Mouse (Mus musculus) layer of hippocampus, postnatal 36 days (tissue): Measurements from ENCODE around the gene Zfp365. TPM values are rescaled to one million over a fixed set of nuclear protein-coding genes. Genes with fewer than 3 reads are reported as not detected.
A peak's percentile ranks its signal among the peaks of the same experiment; 100 is the strongest.

Source experiments
- DNase-seq, 2 experiments: peaks; one replicate each; pipeline ENCODE4 v3.0.0; 2022
- total RNA-seq, 2 experiments: library from RNA; stranded (reverse); gene quantifications; 2 replicates each; pipeline ENCODE4 v1.2.3; 2021

The Zfp365 gene
- 100 to 1,000 TPM; 240 to 247 TPM for total RNA-seq

DNA sequence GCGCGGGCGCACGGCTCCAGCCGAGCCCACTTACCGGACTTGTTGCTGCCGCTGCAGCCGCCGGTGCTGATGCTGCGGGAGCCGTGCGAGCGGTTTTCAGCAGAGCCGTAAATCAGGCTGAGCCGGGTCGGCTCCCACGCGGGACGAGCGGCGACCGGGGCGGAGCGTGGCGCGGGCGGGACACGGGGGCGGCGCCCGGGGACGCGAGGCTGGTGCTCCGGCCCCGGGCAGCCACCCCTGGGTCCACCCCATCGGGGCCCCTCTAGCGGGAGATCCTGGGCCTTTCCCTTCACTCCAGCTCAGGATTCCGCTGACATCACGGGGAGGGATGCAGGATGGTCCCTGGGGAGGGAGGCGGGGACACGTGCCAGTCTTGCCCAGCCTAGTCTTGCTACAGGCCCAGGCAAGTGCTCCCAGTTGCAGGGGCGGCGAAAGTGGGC is at the start of gene Zfp365:
Gene Zfp365 (minus strand): TSS at position 326 of the 440 bp plus-strand sequence.
- peak; percentile 82 to 85 for DNase-seq

DNA sequence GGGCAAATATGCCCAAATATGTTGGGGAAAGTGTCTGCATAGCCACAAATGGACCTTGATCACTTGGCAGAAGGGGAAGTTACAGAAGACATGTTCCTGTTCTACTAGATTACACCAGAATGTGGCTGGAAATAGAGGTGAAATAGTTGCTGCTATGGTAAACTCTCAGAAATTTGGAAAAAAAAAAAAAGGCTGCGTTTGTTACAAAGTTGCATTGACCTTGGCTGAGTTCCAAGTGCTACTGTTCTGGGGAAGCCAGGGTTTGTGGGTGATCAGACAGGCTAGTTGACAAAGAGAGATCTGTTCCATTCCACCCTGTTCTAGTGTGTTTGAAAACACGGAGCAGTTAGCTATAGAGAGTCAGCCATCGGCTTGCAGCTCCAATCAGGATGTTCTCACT is 47.5 kb upstream of the Zfp365 start:
- DNase-seq = no peak

- no peak for DNase-seq
Measured at GRCm38 (mm10) chr10:67955982-67956381, 43.5 kb upstream of the Zfp365 start.

DNA sequence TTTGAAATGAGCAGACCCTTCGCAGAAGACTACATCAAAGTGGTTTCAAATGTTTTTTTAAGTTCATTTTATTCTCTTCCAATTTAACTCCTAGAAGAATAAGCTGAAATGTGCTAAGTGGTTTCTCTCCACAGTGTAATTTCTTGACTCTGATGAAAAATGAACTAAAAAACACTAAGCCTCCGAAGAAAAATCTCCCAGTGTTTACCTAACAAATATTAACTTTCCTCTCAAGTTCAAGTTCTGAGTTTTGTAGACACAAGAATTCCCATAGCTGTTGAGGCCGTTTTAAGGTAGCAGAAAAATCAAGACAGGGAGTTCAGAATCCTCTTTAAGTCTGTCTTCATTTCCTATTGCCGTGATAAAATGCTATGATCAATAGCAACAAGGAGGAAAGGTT is 39.2 kb upstream of the Zfp365 start:
- DNase-seq = no peak

DNA sequence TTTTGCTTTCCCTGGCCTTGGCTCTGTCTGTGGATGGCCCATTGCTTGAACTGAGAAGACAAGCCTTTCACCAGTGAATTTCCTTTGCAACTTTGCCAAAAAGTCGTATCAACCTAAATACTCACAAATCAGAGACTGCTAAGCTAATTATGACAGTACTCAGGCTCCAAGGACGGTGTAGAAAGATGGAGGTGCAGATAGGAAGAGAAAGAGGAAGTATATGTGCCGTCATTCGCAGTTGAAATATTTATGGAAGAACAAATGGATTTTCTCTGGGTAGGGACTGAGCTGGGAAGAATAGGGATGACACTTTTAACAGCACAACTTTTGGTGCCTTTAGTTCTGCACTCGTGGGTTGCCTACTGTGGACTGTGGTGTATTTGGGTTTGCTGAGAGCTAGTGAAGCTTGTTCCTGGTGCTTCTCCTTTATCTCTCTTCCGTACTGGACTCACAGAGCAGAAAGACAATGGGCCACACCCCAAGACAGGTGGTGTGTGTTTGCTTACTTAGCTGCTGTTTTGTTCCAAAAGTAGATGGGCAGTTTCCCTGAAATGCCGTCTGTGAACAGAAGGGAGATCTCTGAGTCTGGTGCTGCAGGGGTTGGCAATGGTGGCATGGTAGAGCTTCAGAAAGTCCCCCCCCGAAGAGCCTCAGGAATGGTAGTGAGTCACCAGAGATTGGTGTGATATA is 37.7 kb upstream of the Zfp365 start:
- DNase-seq = no peak

- DNase-seq = no peak
Measured at GRCm38 (mm10) chr10:67943513-67943912, 31.1 kb upstream of the Zfp365 start.

GRCm38 (mm10) chr10:67939546-67939945 is 27.1 kb upstream of the Zfp365 start:
- DNase-seq = no peak

- no peak for DNase-seq
Measured at GRCm38 (mm10) chr10:67937775-67938174, 25.3 kb upstream of the Zfp365 start.

GRCm38 (mm10) chr10:67936944-67937343 is 24.5 kb upstream of the Zfp365 start:
- no peak for DNase-seq

- no peak for DNase-seq
Measured at GRCm38 (mm10) chr10:67932780-67933179, 20.3 kb upstream of the Zfp365 start.

DNA sequence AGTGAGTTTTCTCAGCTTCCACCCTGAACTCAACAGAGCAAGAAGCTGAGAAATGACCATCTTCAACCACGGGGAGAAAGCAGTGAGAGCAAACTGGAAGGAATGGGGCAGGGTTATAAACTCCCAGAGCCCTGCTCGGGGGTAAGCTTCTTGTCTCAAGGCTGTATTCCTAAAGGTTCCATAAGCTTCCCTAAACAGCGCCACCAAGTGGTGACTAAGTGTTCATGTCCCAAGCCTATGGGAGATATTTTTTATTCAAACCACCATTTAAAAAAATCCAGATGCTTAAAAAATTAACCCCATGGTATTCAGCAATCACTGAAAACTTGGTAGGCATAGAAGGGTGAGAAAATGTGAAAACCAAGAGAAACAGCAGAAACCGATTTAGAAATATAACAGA is 18.9 kb upstream of the Zfp365 start:
- DNase-seq = no peak

DNA sequence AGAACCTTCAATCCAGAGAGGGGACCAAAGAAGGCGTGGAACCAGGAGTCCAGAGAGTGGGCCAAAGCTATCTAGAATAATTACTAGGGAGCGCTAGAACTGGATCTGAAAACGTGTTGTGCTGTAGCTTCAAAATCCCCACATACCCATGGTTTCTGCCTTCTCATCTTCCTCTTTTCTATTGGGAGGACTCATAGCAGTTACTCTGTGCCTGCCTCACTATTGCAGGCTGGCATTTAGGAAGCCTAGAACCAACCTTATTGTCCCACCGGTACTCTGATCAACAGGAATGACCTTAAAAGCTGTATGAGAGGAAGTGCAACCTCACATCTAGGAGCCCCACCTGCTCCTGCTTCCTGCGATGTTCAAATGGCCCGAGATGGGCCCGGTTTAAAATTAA is 16.1 kb upstream of the Zfp365 start:
- DNase-seq = no peak

DNA sequence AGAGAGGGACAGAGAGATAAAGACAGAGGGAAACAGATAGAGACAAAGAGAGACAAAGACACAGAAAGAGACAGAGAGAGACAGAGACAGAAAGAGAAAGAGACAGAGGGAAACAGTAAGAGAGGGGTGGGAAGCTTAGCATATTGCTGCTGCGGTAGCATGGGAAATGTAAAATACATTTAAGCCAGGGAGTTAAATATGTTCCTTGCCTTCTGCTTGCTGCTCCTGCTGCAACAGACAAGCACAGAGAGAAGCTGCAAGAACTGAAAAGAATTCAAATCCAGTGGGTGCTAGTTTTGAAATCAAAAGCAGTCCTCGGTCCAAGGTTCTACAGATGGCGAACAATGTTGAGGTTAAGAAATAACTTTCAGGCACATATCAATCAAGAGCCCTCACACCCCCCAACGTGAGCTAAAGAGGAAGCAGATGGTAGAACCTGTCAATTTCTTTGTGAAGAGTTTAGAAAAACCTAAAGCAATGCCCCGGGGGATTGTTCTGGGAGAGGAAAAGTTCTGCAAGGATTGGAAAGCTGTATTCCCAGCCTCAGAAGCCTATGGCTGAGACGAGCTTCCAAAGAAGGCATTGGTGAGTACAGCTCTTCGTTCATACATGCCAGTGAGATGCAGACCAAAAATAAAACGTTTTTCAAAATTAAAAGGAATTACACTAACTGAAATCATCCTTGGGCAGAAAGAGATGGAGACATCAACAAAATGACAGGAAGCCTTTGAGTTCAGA is 15.4 kb upstream of the Zfp365 start:
- no peak for DNase-seq

- DNase-seq = no peak
Measured at GRCm38 (mm10) chr10:67924030-67924429, 11.6 kb upstream of the Zfp365 start.

DNA sequence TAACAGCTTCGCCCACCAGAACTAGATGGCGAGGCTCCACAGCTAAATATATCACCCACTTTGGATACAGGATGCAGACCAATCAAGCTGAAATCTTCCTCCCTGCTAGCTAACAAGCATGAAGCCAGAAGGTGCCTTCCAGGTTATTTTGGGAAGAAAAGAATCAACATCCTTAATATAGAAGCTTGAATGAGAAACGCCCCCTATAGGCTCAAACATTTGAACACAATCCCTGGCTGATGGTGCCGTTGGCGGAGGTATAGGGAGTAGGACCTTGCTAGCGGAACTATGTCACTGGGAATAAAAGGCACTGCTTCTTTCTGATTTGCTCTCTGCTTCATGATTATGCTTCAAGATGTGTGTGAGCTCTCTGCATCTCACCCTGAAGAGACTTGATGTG is 9.3 kb upstream of the Zfp365 start:
- DNase-seq = no peak

DNA sequence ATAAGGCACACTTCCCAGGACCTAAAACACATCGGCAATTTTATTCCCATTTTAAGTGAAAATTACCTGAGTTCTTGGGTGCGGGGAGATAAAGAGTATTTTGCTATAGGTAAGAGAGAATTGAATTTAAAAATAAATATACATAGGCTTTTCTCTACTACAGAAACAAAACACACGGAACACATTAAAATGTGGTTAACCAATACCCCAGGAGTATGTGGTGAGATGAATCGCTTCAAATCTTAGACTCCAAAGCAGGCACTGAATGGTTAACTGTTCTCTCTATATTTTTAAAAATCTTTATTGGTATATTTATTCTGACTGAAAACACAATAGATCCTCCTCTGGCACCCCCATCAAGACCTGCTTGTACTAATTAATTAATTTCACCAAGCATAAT is 7.2 kb upstream of the Zfp365 start:
- no peak for DNase-seq

DNA sequence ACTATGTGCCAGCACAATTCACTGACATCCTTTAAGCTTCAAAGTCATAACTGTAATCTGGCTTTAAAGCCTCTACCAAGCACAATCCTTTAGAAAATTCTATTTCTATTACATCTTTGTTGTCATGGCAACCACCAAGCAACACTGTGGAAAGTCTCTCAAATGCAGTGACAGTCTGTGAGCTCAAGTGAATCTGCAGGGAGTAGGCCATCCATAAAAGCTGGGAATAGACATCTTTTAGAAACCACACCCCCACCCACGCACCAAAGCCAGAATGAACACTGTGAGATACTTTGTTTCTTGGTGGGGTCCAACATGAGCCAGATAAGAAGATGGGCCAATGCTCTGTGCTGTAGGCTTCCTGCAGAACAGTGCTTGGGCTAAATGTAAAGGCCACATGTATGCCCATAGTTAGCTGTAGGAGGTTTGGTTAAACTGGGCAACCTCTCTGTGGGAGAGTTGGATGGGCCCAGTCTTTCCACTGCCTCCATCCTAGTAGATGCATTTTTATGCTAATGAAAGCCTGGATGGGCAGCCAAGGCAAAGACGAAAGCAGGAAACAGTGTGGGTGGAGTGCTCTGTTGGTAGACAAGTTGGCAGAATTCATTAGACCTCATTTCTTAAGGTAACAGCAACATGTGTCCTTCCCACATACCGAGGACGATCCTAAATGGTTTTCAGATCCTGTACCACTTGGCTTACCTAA is 5.9 kb upstream of the Zfp365 start:
- no peak for DNase-seq

GRCm38 (mm10) chr10:67917356-67917755 is 4.9 kb upstream of the Zfp365 start:
- DNase-seq = no peak

DNA sequence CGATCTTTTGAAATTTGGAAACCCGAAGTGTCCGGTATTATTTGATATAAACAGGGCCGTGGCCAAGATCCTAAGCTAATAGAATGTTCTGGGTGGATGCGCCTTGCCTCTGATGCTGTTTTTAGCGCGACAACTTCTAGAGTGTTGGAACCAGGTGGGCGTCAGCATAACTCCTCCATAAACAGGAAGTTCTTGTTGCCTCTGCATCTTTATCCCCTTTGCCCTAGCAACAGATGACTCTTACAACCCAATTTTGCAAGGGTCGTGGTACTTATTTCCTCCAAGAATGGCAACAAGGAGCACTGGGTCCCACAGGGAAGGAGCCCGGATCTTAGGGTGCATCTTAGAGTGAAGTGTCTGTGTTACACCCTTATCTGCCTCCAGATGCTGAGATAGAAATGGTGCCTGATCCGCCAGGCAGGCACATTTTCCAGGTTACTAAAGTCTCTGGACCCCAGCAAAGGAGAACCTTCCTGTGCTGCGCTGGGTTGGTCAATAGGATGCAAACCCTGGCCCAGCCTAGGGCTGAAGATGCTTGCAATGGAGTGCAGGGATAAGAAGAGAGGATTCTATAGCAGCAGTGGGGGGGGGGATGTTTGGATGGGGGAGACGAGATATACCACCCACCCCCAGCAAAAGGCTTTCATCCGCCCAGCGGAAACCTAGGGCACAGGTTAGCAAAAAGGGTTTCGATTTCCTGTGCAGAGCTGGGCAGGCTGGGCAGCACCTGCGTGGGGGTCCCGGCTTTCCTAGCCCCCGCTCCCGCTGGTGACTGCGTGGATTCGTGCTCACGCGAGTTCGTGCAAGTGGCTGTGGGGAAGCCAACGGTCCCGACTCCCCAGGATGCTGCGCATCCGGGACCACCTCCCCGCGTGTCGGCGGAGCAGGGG is 770 bp downstream of the Zfp365 start:
- DNase-seq = no peak

DNA sequence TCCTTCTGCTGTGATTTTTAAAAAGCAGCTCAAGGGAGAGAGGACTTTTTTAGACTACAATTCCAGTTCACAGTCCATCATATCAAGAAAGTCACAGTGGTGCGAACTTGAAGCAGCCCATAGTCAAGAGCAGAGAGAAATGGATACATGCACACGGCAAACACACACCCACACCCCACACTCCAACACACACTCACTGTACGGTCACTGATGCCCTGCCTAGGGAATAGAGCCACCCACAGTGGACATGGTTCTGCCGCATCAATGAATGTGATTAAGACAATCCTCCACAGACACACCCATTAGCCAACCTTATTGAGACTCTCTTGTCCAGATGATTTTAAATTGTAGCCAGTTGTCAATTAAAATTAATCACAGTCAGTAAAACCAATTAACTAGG is 4.5 kb downstream of the Zfp365 start:
- DNase-seq = no peak

DNA sequence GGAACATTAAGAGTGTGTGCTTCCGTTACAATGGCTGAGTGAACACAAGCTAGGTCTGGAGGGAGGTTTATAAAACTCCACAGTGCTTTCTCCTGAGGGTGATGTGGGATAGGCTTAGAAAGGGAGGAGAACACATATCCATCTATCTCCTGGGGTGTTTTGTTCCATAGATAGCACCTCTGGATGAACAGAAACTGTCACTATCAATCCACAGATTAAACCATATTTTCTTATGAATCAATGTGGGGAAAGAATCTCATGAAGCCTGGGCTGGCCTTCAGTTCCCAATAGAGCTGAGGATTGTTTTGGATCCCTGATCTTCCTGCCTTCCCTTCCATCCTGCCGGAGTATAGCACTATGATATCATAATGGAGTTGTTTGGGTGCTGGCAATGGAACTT is 5.5 kb downstream of the Zfp365 start:
- no peak for DNase-seq

- DNase-seq = no peak
Measured at GRCm38 (mm10) chr10:67906063-67906462, 6.4 kb downstream of the Zfp365 start.

DNA sequence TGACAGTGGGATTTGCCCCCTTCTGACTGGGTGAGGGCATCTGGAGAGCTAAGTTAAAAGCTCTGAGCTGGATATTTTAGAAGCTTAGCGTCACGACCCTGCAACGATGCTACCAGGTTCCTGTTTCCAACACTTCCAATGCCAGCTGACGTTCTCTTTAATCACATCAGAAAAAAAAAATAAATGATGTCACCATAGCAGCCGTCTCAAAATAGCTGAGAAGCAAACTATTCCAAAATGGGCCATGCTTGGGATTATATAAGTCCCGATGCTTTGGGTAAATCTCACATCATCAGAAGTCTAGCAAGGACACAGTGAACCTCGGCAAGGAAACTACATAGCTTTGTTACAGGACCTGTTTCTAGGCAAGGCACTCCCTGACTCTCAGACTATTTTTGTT is 9.1 kb downstream of the Zfp365 start:
- no peak for DNase-seq
